Mouse (Mus musculus) ES-E14 (cell line): ENCODE measurements around the gene Mtcl1.

Experiments used
- CHD2 ChIP-seq: IDR thresholded peaks from 2 replicates; pipeline ENCODE4 v1.6.1; 2014; ENCODE audit warnings: mild to moderate bottlenecking, low read depth, low read length, inconsistent platforms
- HCFC1 ChIP-seq: IDR thresholded peaks from 2 replicates; pipeline ENCODE4 v1.6.1; 2012; ENCODE audit warnings: low read length, inconsistent platforms, borderline replicate concordance; ENCODE audit not compliant: insufficient read depth
- MAFK ChIP-seq: IDR thresholded peaks from 2 replicates; pipeline ENCODE4 v1.6.1; 2014; ENCODE audit warnings: mild to moderate bottlenecking, low read depth, low read length, inconsistent platforms; ENCODE audit not compliant: insufficient read depth
- ZC3H11A ChIP-seq: IDR thresholded peaks from 2 replicates; pipeline ENCODE4 v1.6.1; 2012; ENCODE audit warnings: low read depth, mild to moderate bottlenecking, inconsistent platforms, low read length, borderline replicate concordance
- ZNF384 ChIP-seq: IDR thresholded peaks from 2 replicates; pipeline ENCODE4 v1.6.1; 2012; ENCODE audit warnings: low read depth, low read length, inconsistent platforms

- TF ChIP-seq CHD2 (no peak), ZC3H11A (no peak), HCFC1 (no peak), ZNF384 (no peak), MAFK (no peak)
Measured at GRCm38 (mm10) chr17:66412155-66412970, 37.2 kb downstream of the Mtcl1 start.
